ENCODE assay signal across 17 mouse cellular contexts in the genomic region with DNA sequence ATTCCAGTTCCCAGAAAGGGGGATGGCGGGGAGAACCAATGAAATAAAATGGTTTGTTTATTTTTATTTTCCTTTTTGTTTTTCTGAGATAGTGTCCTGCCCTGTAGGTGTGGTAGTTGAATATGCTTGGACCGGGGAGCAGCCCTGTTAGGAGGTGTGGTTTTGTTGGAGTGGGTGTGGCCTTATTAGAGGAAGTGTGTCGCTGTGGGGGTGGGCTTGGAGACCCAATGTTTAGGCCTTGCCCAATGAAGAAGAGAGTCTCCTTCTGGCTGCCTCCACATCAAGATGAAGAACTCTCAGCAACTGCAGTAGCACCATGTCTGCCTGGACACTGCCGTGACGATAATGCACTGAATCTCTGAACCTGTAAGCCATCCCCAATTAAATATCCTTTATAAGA. TPM values are rescaled to one million over a fixed set of nuclear protein-coding genes. Genes with fewer than 3 reads are reported as not detected.
"Had no signal": no experiment of that assay in that cellular context is flagged by ENCODE, and none has a peak within 500 bp of the region (broad histone marks: within the 10 kb centered on the region; RNA-seq: fewer than 3 reads in every experiment).

No protein-coding gene starts in this region.

- H3K27ac ChIP-seq: kidney, postnatal 0 days; limb, embryonic 10.5 days; limb, embryonic 13.5 days; liver, embryonic 12.5 days; macrophage; midbrain, embryonic 12.5 days; midbrain, embryonic 15.5 days; neural tube, embryonic 12.5 days had no signal

- H3K27me3 ChIP-seq: limb, embryonic 13.5 days; midbrain, embryonic 15.5 days; neural tube, embryonic 12.5 days had no signal

- H3K4me1 ChIP-seq: limb, embryonic 10.5 days; limb, embryonic 13.5 days; midbrain, embryonic 12.5 days; midbrain, embryonic 15.5 days; neural tube, embryonic 12.5 days had no signal

- ATAC-seq: midbrain, embryonic 15.5 days had no signal

- H3K4me2 ChIP-seq: limb, embryonic 13.5 days; lung, embryonic 14.5 days; midbrain, embryonic 12.5 days; midbrain, embryonic 15.5 days; neural tube, embryonic 12.5 days had no signal

- H3K9me3 ChIP-seq: limb, embryonic 10.5 days; liver, embryonic 12.5 days; midbrain, embryonic 12.5 days; midbrain, embryonic 15.5 days; neural tube, embryonic 12.5 days had no signal

- H3K4me3 ChIP-seq: limb, embryonic 10.5 days; limb, embryonic 13.5 days; liver, embryonic 12.5 days; midbrain, embryonic 12.5 days; midbrain, embryonic 15.5 days; neural tube, embryonic 12.5 days had no signal

- H3K9ac ChIP-seq: limb, embryonic 13.5 days; liver, embryonic 12.5 days; lung, embryonic 14.5 days; midbrain, embryonic 12.5 days; midbrain, embryonic 15.5 days; neural tube, embryonic 12.5 days had no signal

- H3K36me3 ChIP-seq: limb, embryonic 10.5 days; limb, embryonic 13.5 days; liver, embryonic 12.5 days; midbrain, embryonic 12.5 days; midbrain, embryonic 15.5 days; neural tube, embryonic 12.5 days had no signal

RNA-seq across cellular contexts. Expression of a gene that starts 13.4 kb away (rescaled TPM):
- total RNA-seq: layer of hippocampus, adult 18-20 months; layer of hippocampus, postnatal 25 days; megakaryocyte, adult 5-6 weeks; neutrophil, adult 5-6 weeks had no signal
- polyA plus RNA-seq: intestine, postnatal 0 days; kidney, adult 2 months; limb, embryonic 10.5 days; limb, embryonic 13.5 days; liver, embryonic 12.5 days; liver, embryonic 16.5 days; lung, embryonic 14.5 days; macrophage; midbrain, embryonic 12.5 days; midbrain, embryonic 15.5 days; spleen, adult 2 months had no signal
